Mouse (Mus musculus): ENCODE data around the gene Mtmr4. TPM values are rescaled to one million over a fixed set of nuclear protein-coding genes. Genes with fewer than 3 reads are reported as not detected.
A peak's percentile ranks its signal among the peaks of the same experiment; 100 is the strongest.

Gene Mtmr4
- polyA plus RNA-seq, 1 experiment, result 47.7 TPM

DNA sequence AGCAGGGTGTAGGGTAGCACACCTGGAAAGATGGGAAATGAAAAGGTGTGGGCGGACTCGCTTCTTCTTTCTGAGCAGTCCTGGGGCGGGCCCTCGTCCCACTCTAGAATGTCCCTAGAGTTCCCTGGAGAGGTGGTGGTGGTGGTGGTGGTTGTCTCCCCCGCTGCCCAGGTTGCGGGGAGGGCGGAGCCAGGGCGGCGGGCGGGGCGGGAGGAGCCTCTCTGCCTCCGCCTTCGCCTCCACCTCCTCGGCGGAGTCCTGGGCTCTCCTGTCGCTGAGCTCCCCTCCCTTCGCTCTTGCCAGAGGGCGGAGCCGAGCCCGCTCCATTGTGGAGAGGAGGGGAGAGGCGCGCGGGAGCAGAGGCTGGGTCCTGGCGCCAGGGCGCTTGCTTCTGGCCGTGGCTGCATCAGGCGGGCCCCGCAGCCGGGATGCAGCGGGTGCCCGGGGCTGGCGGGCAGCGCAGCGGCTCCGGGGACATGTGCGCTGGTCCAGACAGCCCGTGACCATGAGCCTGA is 3.4 kb downstream of the Mtmr4 start:
- Histone ChIP-seq H3K4me1 (ENCODE audit: control insufficient read depth, insufficient read depth, low read length) (no peaks in the 10 kb centered on the region), H3K9ac (ENCODE audit: low read depth, poor library complexity, severe bottlenecking) (peak overlapping the region; percentile 64), H3K27ac (ENCODE audit: insufficient read depth, low read length) (no peak overlapping the region), H3K9me3 (replicated peaks; ENCODE audit: control insufficient read depth, insufficient read depth, low read length, poor library complexity, severe bottlenecking) (no peaks in the 10 kb centered on the region), H3K36me3 (ENCODE audit: control insufficient read depth, insufficient read depth, low read length, poor library complexity, severe bottlenecking) (peaks cover 18% of the 10 kb centered on the region), H3K27me3 (ENCODE audit: control insufficient read depth, insufficient read depth, low read length, poor library complexity, severe bottlenecking) (no peaks in the 10 kb centered on the region), H3K4me3 (ENCODE audit: low read depth, low read length) (peak overlapping the region; percentile 74)
- TF ChIP-seq CTCF (IDR thresholded peaks at IDR 0.05; ENCODE audit: low read depth, low read length), result no peak
- TF ChIP-seq EP300 (IDR thresholded peaks at IDR 0.05; ENCODE audit: insufficient read depth, low read depth, low read length), result no peak
- no peak for TF ChIP-seq POLR2A (IDR thresholded peaks at IDR 0.05; ENCODE audit: insufficient read depth, low read length)

DNA sequence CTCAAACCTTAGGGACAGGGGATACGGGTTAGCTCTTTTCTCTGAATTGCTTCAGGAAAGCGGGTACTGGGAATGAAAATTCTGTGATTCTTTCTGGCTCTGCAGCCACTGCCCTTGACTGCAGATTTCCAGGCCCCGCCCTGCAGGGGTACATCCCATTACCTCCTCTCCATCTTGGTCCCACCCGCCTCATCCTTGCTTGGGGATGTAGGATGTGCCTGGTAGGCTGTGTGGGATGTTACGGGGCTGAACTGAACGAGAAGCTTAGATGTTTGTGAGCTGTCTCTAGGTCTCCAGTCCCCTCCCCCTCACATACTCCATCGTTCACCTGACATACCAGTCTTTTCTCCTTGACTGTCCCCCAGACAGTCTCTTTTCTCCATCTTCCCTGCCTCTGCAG is 4.0 kb downstream of the Mtmr4 start:
- Histone ChIP-seq H3K9me3 (replicated peaks; ENCODE audit: control insufficient read depth, insufficient read depth, low read length, poor library complexity, severe bottlenecking) (no peaks in the 10 kb centered on the region), H3K27me3 (ENCODE audit: control insufficient read depth, insufficient read depth, low read length, poor library complexity, severe bottlenecking) (no peaks in the 10 kb centered on the region), H3K4me1 (ENCODE audit: control insufficient read depth, insufficient read depth, low read length) (no peaks in the 10 kb centered on the region), H3K36me3 (ENCODE audit: control insufficient read depth, insufficient read depth, low read length, poor library complexity, severe bottlenecking) (peaks cover 20% of the 10 kb centered on the region), H3K4me3 (ENCODE audit: low read depth, low read length) (peak overlapping the region; percentile 74), H3K27ac (ENCODE audit: insufficient read depth, low read length) (no peak overlapping the region), H3K9ac (ENCODE audit: low read depth, poor library complexity, severe bottlenecking) (peak overlapping the region; percentile 64)
- TF ChIP-seq CTCF (IDR thresholded peaks at IDR 0.05; ENCODE audit: low read depth, low read length) (no peak), POLR2A (IDR thresholded peaks at IDR 0.05; ENCODE audit: insufficient read depth, low read length) (no peak), EP300 (IDR thresholded peaks at IDR 0.05; ENCODE audit: insufficient read depth, low read depth, low read length) (no peak)

DNA sequence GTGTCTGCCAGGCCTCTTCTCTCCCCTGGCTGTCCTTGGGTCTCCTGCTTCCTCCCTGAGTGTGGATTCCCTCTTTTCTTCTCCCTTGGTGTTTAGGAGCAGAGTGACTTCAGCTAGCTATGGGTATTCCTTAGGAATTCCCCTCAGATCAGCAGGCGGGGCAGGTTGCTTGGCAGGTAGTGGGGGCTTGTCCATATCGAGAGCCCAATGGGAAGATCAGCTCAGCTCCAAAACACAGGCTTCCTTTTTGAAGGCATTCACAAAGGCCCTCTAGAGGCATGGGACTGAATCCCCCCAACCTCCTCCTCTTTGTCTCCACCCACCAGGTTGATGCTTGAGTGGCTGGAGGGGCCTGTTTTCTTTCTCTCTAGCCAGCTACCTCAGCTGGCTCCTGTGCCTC is 4.5 kb downstream of the Mtmr4 start:
- Histone ChIP-seq H3K4me3 (ENCODE audit: low read depth, low read length) (no peak overlapping the region), H3K27ac (ENCODE audit: insufficient read depth, low read length) (no peak overlapping the region), H3K36me3 (ENCODE audit: control insufficient read depth, insufficient read depth, low read length, poor library complexity, severe bottlenecking) (peaks cover 24% of the 10 kb centered on the region), H3K27me3 (ENCODE audit: control insufficient read depth, insufficient read depth, low read length, poor library complexity, severe bottlenecking) (no peaks in the 10 kb centered on the region), H3K9ac (ENCODE audit: low read depth, poor library complexity, severe bottlenecking) (0 out of 2 replicates have a peak overlapping the region, but pooled peaks have one; percentile 64), H3K4me1 (ENCODE audit: control insufficient read depth, insufficient read depth, low read length) (no peaks in the 10 kb centered on the region), H3K9me3 (replicated peaks; ENCODE audit: control insufficient read depth, insufficient read depth, low read length, poor library complexity, severe bottlenecking) (no peaks in the 10 kb centered on the region)
- no peak for TF ChIP-seq EP300 (IDR thresholded peaks at IDR 0.05; ENCODE audit: insufficient read depth, low read depth, low read length)

DNA sequence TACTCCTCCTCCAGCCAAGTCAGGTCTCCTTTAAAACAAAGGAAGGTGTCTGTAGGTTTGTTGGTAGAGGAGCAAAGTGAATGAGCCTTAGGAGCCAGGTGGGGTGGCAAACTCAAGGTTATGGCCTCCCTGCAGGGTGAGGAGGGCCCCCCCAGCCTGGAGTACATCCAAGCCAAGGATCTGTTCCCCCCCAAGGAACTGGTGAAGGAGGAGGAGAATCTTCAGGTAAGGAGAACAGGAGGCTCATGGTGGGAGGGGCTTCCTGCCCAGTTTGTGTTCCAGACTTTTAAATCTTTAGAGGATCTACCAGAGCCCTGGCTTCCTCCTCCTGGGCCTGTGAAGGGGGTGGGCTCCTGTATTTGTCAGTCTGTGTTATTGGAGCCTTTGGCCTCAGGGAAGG is 5.1 kb downstream of the Mtmr4 start:
- no peak overlapping the region for H3K9ac ChIP-seq (ENCODE audit: low read depth, poor library complexity, severe bottlenecking)
- no peaks in the 10 kb centered on the region for H3K9me3 ChIP-seq (replicated peaks; ENCODE audit: control insufficient read depth, insufficient read depth, low read length, poor library complexity, severe bottlenecking)
- TF ChIP-seq POLR2A (IDR thresholded peaks at IDR 0.05; ENCODE audit: insufficient read depth, low read length), result no peak
- no peak for TF ChIP-seq EP300 (IDR thresholded peaks at IDR 0.05; ENCODE audit: insufficient read depth, low read depth, low read length)
- TF ChIP-seq CTCF (IDR thresholded peaks at IDR 0.05; ENCODE audit: low read depth, low read length), result no peak
- H3K4me3 ChIP-seq (ENCODE audit: low read depth, low read length), result no peak overlapping the region
- H3K27ac ChIP-seq (ENCODE audit: insufficient read depth, low read length), result no peak overlapping the region
- H3K4me1 ChIP-seq (ENCODE audit: control insufficient read depth, insufficient read depth, low read length), result no peaks in the 10 kb centered on the region
- H3K36me3 ChIP-seq (ENCODE audit: control insufficient read depth, insufficient read depth, low read length, poor library complexity, severe bottlenecking), result peaks cover 27% of the 10 kb centered on the region
- no peaks in the 10 kb centered on the region for H3K27me3 ChIP-seq (ENCODE audit: control insufficient read depth, insufficient read depth, low read length, poor library complexity, severe bottlenecking)

DNA sequence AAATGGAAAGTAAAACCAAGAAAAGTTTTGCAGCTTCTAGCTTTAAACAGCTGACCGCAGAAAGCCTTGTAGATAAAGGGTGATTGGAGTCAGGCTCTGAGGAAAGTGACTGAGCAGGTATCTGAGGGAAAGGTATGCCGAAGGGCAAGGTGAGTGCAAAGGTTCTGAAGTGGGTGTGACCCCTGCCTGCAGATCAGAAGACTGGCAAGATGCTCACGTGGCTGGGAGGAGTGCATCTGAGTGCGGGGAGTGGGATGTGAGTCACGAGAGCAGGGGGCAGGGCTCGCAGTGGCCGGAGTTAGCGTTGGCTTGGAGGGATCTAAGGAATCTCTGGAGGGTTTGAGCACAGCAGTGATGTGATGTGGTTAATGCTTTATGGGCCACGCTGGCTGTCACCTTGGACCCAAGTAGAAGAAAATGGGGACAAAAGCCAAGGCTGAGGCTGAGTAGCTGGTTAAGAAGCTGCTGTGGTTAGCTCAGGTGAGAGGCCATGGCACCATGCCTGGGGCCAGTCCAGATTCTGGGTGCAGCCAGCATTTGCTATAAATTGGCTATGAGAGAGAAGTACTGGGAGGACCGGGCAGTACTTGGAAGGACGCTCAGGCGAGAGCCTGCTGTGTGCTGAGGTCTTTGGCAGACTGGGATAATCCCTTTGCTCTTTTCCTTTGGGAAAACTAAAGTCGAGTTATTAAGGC is 7.6 kb downstream of the Mtmr4 start:
- TF ChIP-seq CTCF (IDR thresholded peaks at IDR 0.05; ENCODE audit: low read depth, low read length) (no peak), EP300 (IDR thresholded peaks at IDR 0.05; ENCODE audit: insufficient read depth, low read depth, low read length) (no peak), POLR2A (IDR thresholded peaks at IDR 0.05; ENCODE audit: insufficient read depth, low read length) (no peak)
- H3K36me3 ChIP-seq (ENCODE audit: control insufficient read depth, insufficient read depth, low read length, poor library complexity, severe bottlenecking), result peaks cover 36% of the 10 kb centered on the region

DNA sequence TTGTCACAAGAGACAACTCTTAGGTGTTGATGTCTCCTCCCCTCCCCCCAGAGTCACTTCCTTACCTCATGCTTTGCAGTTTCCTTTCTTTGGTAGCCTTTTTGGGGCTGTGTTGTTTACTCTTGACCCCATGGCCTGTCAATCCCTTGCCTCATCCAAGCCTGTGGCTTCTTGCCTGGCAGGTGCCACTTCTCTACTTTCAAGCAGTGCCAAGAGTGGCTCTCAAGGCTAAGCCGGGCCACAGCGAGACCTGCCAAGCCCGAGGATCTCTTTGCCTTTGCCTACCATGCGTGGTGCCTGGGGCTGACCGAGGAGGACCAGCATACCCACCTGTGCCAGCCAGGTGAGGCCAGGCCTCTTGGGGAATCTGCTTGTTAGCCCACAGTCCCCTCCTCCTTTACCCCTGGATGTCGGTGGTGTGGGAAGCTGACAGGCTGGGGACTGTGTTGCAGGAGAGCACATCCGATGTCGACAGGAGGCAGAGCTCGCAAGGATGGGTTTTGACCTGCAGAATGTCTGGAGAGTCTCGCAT is 8.4 kb downstream of the Mtmr4 start:
- no peaks in the 10 kb centered on the region for H3K27me3 ChIP-seq (ENCODE audit: control insufficient read depth, insufficient read depth, low read length, poor library complexity, severe bottlenecking)
- H3K9me3 ChIP-seq (replicated peaks; ENCODE audit: control insufficient read depth, insufficient read depth, low read length, poor library complexity, severe bottlenecking), result no peaks in the 10 kb centered on the region
- no peak for TF ChIP-seq EP300 (IDR thresholded peaks at IDR 0.05; ENCODE audit: insufficient read depth, low read depth, low read length)
- peaks cover 45% of the 10 kb centered on the region for H3K36me3 ChIP-seq (ENCODE audit: control insufficient read depth, insufficient read depth, low read length, poor library complexity, severe bottlenecking)
- H3K4me1 ChIP-seq (ENCODE audit: control insufficient read depth, insufficient read depth, low read length), result no peaks in the 10 kb centered on the region
- H3K27ac ChIP-seq (ENCODE audit: insufficient read depth, low read length), result no peak overlapping the region
- H3K9ac ChIP-seq (ENCODE audit: low read depth, poor library complexity, severe bottlenecking), result no peak overlapping the region
- H3K4me3 ChIP-seq (ENCODE audit: low read depth, low read length), result no peak overlapping the region

More for the DNA sequence above, 7.6 kb downstream of the Mtmr4 start:
- Histone ChIP-seq H3K27ac (ENCODE audit: insufficient read depth, low read length) (no peak overlapping the region), H3K4me3 (ENCODE audit: low read depth, low read length) (no peak overlapping the region), H3K27me3 (ENCODE audit: control insufficient read depth, insufficient read depth, low read length, poor library complexity, severe bottlenecking) (no peaks in the 10 kb centered on the region), H3K4me1 (ENCODE audit: control insufficient read depth, insufficient read depth, low read length) (no peaks in the 10 kb centered on the region), H3K9me3 (replicated peaks; ENCODE audit: control insufficient read depth, insufficient read depth, low read length, poor library complexity, severe bottlenecking) (no peaks in the 10 kb centered on the region), H3K9ac (ENCODE audit: low read depth, poor library complexity, severe bottlenecking) (no peak overlapping the region)

All from ES-Bruce4 (cell line).